Mouse (Mus musculus) heart, postnatal 0 days (tissue): ENCODE data around the gene Prodh2.

Experiments used
- CTCF ChIP-seq: IDR thresholded peaks from 2 replicates; pipeline ENCODE4 v1.5.1; 2016; ENCODE audit warnings: antibody characterized with exemption, control low read depth, low read depth
- EP300 ChIP-seq: IDR thresholded peaks from 2 replicates; pipeline ENCODE4 v1.6.1; 2016; ENCODE audit warnings: antibody characterized with exemption, low read depth

DNA sequence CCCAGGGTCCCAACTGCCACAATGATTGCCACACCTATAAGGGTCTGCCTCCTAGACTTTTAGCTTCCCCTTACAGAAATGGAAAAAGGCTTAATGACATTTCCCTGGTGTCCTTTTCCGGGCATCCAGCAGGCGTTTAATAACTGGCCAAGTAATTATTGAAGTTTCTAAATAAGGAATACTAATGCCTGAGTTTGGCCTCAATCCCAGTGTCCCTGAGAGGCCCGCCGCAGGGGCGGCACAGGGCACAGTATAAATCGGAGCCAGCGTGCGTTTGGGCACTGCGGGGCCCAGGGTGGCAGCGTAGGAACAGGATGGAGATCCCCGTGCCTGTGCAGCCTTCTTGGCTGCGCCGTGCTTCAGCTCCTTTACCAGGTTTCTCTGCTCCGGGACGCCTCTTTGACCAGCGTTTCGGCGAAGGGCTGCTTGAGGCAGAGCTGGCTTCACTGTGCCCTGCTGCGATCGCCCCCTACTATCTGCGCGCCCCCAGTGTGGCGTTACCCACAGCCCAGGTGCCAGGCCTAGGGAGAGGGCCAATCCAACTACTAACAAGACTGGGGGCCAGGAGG lies 59.7 kb downstream of the Prodh2 start:
- no peak for TF ChIP-seq CTCF
- no peak for TF ChIP-seq EP300
